Mouse (Mus musculus) hindbrain, embryonic 15.5 days (tissue): ENCODE data around the gene Fbxo42. TPM values are rescaled to one million over a fixed set of nuclear protein-coding genes. Genes with fewer than 3 reads are reported as not detected.
A peak's percentile ranks its signal among the peaks of the same experiment; 100 is the strongest.

Experiments
- ATAC-seq: fragments of 200-750 bp; cut with Nextera tagmentation; 2 replicates; pipeline ENCODE4 v1.8.0; 2017; ENCODE audit warnings: low read depth, moderate number of reproducible peaks, moderate TSS enrichment; ENCODE audit not compliant: low FRiP score
- H3K27ac ChIP-seq: fragments of 300-500 bp; sonication (generic); replicated peaks from 2 replicates; pipeline ENCODE4 v1.5.1; 2015; ENCODE audit warnings: mild to moderate bottlenecking, inconsistent platforms
- H3K27me3 ChIP-seq: fragments of 300-500 bp; sonication (generic); 2 replicates; pipeline ENCODE4 v1.6.1; 2015; ENCODE audit warnings: control low read depth, inconsistent platforms
- H3K36me3 ChIP-seq: fragments of 300-500 bp; sonication (generic); 2 replicates; pipeline ENCODE4 v1.6.1; 2015; ENCODE audit warnings: control low read depth, inconsistent platforms
- H3K4me1 ChIP-seq: fragments of 300-500 bp; sonication (generic); replicated peaks from 2 replicates; pipeline ENCODE4 v1.6.1; 2015; ENCODE audit warnings: control low read depth, inconsistent platforms
- H3K4me2 ChIP-seq: fragments of 300-500 bp; sonication (generic); 2 replicates; pipeline ENCODE4 v1.6.1; 2015; ENCODE audit warnings: moderate library complexity, mild to moderate bottlenecking, inconsistent platforms
- H3K4me3 ChIP-seq: fragments of 300-500 bp; sonication (generic); 2 replicates; pipeline ENCODE4 v1.5.1; 2015; ENCODE audit warnings: mild to moderate bottlenecking, inconsistent platforms
- H3K9ac ChIP-seq: fragments of 300-500 bp; sonication (generic); 2 replicates; pipeline ENCODE4 v1.6.1; 2015; ENCODE audit warnings: inconsistent platforms
- H3K9me3 ChIP-seq: fragments of 300-500 bp; sonication (generic); 2 replicates; pipeline ENCODE4 v1.6.1; 2016; ENCODE audit warnings: control low read depth, inconsistent platforms
- WGBS: fragments of 180-500 bp; shearing (Covaris S2); methylation state at CpG from one replicate; pipeline ENCODE4 v1.1.7; 2015; 5-methylcytosine and 5-hydroxymethylcytosine counted together
- polyA plus RNA-seq: library from polyadenylated mRNA; unstranded; fragments of >200 nt; fragmentation: Nextera tagmentation; extraction: Ambion mirVana; gene quantifications from 2 replicates; pipeline ENCODE4 v1.2.1, GENCODE M21; 2015

The Fbxo42 gene
- polyA plus RNA-seq, 1 experiment from 2014 or later: 25.2 TPM

DNA sequence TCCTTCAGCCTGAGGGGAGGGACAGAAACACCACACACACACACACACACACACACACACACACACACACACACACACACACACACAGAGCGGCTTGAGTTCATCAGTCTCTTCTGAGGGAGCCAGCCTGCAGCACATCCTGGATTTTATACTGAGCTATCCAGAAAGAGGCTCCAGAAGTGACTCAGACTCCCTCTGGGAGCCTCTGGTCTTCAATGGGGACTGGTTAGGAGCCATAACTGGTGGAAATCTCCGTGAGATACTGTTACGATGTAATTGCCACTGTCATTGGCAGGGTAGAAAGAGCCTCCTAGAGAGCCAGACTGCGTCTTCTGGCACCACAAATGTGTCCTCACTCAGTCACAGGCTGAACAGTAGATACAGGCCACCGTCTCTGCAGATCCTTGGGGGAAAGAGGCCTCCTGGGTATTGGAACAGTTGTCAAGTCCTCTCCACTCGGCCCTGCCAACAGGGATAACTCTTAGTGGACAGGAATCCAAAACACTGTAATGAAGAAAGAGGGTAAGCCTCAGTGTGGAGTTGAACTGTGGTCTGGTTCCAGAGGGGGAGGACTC, 87.9 kb downstream of the Fbxo42 start:
- Histone ChIP-seq H3K9ac (no peak overlapping the region), H3K4me1 (peaks cover 12% of the 10 kb centered on the region), H3K27ac (no peak overlapping the region), H3K9me3 (no peaks in the 10 kb centered on the region), H3K4me3 (no peak overlapping the region), H3K27me3 (peaks cover 36% of the 10 kb centered on the region), H3K4me2 (no peak overlapping the region), H3K36me3 (no peaks in the 10 kb centered on the region)
- 73% methylated on average over 6 of the region's 6 CpGs for WGBS
- ATAC-seq: no peak

DNA sequence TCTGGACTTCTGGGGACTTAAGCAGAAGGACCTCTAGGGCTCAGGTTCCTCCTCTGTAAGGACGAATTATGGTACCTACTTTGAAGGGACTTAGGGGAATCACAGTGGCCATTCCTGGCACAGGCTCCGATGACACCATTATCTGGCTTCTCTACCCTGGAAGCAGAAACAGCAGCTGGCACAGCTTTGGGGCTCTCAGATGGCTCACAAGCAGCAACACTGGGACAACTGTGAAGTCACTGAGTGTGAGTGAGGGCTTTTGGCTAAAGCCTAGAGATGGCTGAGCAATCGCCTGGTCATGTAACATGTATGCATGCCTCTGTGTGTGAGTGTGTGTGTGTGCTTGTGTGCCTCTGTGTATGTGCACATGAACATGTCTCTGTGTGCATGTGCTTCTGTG, 89.1 kb downstream of the Fbxo42 start:
- ATAC-seq: no peak
- H3K9ac ChIP-seq: no peak overlapping the region
- H3K27ac ChIP-seq: no peak overlapping the region
- no peaks in the 10 kb centered on the region for H3K36me3 ChIP-seq
- peaks cover 49% of the 10 kb centered on the region for H3K27me3 ChIP-seq
- 72% methylated on average over 3 of the region's 3 CpGs for WGBS
- H3K4me1 ChIP-seq: peaks cover 12% of the 10 kb centered on the region
- no peak overlapping the region for H3K4me3 ChIP-seq
- no peaks in the 10 kb centered on the region for H3K9me3 ChIP-seq
- no peak overlapping the region for H3K4me2 ChIP-seq

DNA sequence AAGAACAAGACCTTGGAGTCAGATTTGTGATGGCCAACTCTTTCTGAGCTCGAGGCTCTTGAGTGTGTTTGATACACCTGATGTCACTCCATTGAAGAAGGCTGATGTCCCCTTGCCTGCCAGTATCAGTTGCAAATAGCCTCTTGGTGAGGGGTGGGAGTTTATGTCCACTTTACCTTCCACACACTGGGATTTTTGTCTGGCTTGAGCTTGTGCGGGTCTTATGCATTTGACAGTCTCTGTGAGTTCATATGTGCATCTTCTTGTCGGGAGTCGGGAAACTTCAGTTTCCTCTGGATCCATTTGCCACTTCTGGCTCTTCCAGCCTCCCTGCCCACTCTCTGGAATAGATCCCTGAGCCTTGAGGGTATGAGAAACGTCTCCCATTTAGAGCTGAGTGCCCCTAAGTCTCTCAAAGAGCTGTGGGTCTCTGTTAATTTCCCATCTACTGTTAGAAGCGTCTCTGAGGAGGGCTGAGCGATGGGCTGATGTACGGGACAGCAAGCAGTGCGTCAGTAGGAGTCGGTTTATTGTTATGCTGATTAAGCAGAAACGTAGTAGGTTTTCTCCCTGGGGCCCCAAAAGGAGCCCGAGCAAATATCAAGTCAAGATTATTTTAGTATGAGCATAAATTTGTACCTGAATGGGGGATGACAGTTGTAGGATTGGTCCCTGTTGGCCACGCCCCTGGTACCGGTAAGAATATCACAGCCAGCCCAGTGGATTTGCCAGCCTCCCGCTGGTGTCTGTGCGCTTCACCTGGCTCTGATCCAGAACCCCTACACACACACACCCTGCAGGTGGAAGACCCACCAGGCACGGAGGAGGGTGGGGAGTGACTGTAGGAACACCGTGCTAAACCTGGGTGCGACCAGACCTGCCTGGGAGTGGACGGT, 91.0 kb downstream of the Fbxo42 start:
- H3K9me3 ChIP-seq: no peaks in the 10 kb centered on the region
- H3K27ac ChIP-seq: no peak overlapping the region
- WGBS: 6% methylated on average over 20 of the region's 20 CpGs
- no peak for ATAC-seq
- peak overlapping the region; percentile 29 for H3K4me3 ChIP-seq
- peaks cover 56% of the 10 kb centered on the region for H3K27me3 ChIP-seq
- H3K9ac ChIP-seq: no peak overlapping the region
- no peaks in the 10 kb centered on the region for H3K36me3 ChIP-seq
- peaks cover 19% of the 10 kb centered on the region for H3K4me1 ChIP-seq
- H3K4me2 ChIP-seq: peak overlapping the region; percentile 61

DNA sequence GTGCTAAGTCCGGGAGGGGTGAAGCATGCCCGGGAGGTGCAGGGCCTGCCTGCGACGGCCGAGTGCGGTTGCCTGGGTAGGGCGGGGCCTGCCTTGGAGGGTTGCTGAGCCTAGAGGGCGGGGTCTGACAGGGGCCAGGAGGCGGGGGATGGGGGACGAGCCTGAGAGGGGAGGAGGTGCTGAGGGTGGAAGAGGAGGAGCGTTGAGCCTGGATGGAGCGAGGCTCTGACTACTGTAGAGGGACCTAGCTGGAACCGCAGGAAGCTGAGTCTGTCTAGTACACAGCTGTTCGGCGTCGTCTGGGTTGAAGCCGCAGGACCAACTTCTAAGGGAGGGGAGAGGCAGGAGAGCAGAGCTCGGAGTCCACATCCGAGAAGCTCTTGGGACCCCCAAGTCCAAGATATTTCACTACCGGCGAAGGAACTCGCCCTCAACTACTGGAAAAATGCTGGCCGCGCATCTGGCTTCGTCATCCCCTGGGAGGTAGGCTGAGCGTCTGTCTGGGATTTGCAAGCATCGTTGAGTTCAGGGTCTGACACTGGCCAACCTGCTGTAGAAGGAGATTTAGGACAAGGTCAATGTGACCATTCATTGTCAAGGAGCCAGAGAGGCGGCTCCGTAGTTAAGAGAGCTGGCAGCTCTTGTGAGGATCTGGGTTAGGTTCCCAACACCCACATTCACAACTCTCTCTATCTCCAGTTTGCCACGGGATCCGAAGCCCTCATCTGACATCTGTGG, 91.8 kb downstream of the Fbxo42 start, which contains the start of gene Arhgef19:
Gene Arhgef19 (plus strand): TSS at position 112 of the 738 bp plus-strand sequence.
- peak; percentile 83 for ATAC-seq
- Histone ChIP-seq H3K9ac (no peak within 1 kb of the TSS), H3K9me3 (no peaks in the 10 kb centered on the region), H3K4me1 (peaks cover 24% of the 10 kb centered on the region), H3K27me3 (peaks cover 56% of the 10 kb centered on the region), H3K4me3 (peak within 1 kb of the TSS; percentile 29), H3K27ac (no peak within 1 kb of the TSS), H3K4me2 (peak within 1 kb of the TSS; percentile 61), H3K36me3 (no peaks in the 10 kb centered on the region)
- 3% methylated on average over 31 of the region's 31 CpGs for WGBS

DNA sequence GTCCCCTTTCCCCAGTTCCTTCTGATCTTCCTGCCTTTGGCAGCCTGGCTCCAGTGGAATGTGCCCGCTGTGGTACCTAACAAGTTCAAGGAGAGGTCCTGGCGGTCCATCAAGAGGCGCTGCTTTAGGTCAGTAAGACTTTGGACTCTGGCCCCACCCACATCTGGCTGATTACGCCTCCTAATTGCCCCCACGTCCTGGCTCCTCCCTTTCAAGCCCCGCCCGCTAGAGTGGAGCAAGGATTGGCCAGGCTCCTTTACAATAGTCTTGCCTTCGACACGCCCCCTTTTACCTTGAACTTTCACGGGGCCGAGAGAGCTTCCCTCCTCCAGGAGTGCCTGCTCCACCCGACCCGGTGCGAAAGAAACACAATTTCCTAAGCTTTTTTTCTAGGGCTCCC, 92.9 kb downstream of the Fbxo42 start:
- 4% methylated on average over 14 of the region's 14 CpGs for WGBS
- Histone ChIP-seq H3K4me3 (no peak overlapping the region), H3K36me3 (no peaks in the 10 kb centered on the region), H3K27ac (no peak overlapping the region), H3K4me1 (peaks cover 35% of the 10 kb centered on the region), H3K4me2 (no peak overlapping the region), H3K9me3 (no peaks in the 10 kb centered on the region), H3K27me3 (peaks cover 56% of the 10 kb centered on the region), H3K9ac (no peak overlapping the region)
- ATAC-seq: no peak

DNA sequence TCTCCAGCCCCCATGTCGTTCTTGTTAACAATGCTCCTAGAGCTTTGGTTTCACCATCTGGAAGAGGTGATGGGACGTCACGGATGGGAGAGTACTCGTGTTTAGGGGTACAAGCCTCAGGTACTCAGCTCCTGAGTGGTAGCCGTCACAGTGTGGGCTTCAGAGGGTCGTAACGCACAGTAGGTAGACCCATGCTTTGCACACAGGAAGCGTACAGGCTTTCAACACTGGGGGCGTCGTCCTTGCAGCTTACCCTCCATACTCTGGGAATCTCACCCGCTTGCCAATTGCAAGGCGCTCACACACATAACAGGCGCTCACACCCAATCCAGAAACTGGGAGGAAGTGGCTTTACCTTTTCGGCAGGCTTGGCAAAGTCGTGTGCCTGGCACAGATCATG, 94.1 kb downstream of the Fbxo42 start:
- Histone ChIP-seq H3K36me3 (no peaks in the 10 kb centered on the region), H3K4me1 (peaks cover 47% of the 10 kb centered on the region), H3K27ac (no peak overlapping the region), H3K9ac (no peak overlapping the region), H3K27me3 (peaks cover 63% of the 10 kb centered on the region), H3K4me2 (no peak overlapping the region), H3K9me3 (no peaks in the 10 kb centered on the region), H3K4me3 (no peak overlapping the region)
- 34% methylated on average over 15 of the region's 15 CpGs for WGBS
- ATAC-seq: no peak

DNA sequence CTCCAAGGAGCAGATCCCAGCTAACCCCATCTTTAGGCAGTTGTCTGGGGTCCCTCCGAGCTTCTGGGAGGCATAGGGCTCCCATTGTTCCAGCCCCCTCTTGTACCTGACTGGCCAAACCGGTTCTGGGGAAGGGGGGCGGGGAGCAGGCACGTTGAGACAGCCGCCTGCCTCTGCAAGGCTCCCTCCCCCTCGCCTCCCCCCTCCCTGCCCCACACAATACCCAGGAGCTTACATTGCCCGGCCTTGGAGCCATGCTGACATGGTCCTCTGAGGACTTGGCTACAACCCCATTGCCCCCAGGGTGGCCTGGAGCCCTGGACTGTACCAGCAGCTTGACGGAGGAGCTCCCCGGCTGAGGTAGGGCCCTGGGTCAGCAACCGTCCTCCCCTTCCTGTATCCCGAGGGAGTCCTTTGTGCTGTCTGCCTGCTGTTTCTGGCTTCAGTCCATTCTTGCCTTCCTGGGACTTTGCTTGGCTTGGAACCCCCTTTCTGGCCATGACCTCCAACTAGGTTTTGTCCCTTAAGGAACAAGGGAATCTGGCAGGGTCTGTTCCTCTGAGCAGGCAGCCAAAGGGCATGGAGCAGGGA, 95.0 kb downstream of the Fbxo42 start:
- Histone ChIP-seq H3K4me1 (peaks cover 56% of the 10 kb centered on the region), H3K27me3 (peaks cover 63% of the 10 kb centered on the region), H3K4me2 (no peak overlapping the region), H3K9me3 (no peaks in the 10 kb centered on the region), H3K9ac (no peak overlapping the region), H3K36me3 (no peaks in the 10 kb centered on the region), H3K27ac (no peak overlapping the region), H3K4me3 (no peak overlapping the region)
- ATAC-seq: no peak
- 4% methylated on average over 11 of the region's 11 CpGs for WGBS

DNA sequence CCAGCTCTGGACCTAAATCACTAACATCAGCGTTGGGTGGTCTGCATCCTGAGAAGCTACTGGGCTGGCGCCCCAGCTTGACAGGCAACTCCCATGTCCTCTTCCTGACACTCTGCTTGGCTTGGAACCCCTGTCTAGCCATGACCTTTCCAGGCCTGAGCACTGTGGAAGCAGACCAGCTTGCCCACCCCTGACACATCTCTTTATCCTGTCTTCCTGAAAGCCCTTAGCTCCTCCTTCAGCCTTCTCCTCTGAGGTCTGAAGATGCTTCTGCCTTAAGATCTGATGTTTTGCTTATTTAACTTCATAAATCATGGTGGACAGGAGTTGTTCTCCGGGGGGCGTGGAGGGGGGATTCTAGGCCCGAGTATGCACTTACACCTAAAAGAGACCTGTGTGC, 95.9 kb downstream of the Fbxo42 start:
- Histone ChIP-seq H3K4me3 (no peak overlapping the region), H3K27ac (no peak overlapping the region), H3K27me3 (peaks cover 64% of the 10 kb centered on the region), H3K4me1 (peaks cover 65% of the 10 kb centered on the region), H3K36me3 (no peaks in the 10 kb centered on the region), H3K9me3 (no peaks in the 10 kb centered on the region), H3K9ac (no peak overlapping the region), H3K4me2 (no peak overlapping the region)
- 67% methylated on average over 5 of the region's 5 CpGs for WGBS
- no peak for ATAC-seq

DNA sequence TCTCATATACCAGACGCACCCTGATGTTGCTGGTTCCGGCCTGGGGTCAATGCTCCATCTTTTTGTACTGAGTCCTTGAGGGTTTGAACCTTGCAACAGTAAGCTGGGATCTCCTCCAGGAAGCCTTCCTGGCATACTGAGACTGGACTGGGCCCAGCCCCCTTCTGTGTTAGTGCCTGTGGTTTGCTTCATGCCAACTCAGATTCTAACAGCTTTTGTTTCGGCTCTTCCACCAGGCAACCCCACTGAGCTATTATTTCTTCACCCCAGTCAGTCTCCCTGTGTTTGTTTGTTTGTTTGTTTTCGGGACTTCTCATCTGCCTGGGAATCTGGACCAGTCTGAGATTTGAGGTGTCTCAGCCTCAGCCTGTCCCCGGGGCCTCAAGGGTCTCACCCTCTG, 96.7 kb downstream of the Fbxo42 start:
- no peak overlapping the region for H3K9ac ChIP-seq
- ATAC-seq: no peak

DNA sequence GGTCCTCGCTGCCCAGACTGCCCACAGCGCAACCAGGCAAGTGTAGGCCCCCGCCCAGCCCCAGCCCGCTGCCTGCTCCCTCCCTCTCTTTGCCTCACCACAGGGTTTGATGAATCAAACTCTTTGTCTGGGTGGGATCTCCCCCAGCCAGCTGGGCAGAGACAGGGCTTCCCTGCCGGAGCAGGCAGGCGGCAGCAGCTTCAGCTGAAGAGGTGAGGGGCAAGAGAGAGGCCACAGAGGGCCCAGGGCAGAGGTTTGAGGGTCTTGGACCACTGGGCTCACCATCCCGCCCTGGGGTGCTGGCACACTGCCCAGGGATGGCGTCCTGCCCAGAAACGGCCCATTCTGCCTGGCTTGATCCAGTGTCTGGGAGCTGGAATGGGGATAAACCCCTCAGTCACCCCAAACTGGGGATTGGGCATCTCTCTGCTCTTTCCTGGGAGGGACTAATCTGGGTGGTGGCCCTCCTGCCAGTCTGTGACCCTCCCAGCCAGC, 97.3 kb downstream of the Fbxo42 start:
- Histone ChIP-seq H3K27me3 (peaks cover 61% of the 10 kb centered on the region), H3K9ac (no peak overlapping the region), H3K4me2 (no peak overlapping the region; the same call in 1 of the 2 replicates), H3K27ac (peak overlapping the region; percentile 77), H3K9me3 (no peaks in the 10 kb centered on the region), H3K4me3 (no peak overlapping the region), H3K4me1 (peaks cover 55% of the 10 kb centered on the region), H3K36me3 (no peaks in the 10 kb centered on the region)
- peak; percentile 76 for ATAC-seq
- 13% methylated on average over 9 of the region's 9 CpGs for WGBS

More for the DNA sequence above, 96.7 kb downstream of the Fbxo42 start:
- Histone ChIP-seq H3K9me3 (no peaks in the 10 kb centered on the region), H3K27ac (peak overlapping the region; percentile 77), H3K36me3 (no peaks in the 10 kb centered on the region), H3K4me3 (no peak overlapping the region), H3K4me1 (peaks cover 60% of the 10 kb centered on the region), H3K27me3 (peaks cover 64% of the 10 kb centered on the region), H3K4me2 (no peak overlapping the region; the same call in 1 of the 2 replicates)
- 27% methylated on average over 5 of the region's 5 CpGs for WGBS

DNA sequence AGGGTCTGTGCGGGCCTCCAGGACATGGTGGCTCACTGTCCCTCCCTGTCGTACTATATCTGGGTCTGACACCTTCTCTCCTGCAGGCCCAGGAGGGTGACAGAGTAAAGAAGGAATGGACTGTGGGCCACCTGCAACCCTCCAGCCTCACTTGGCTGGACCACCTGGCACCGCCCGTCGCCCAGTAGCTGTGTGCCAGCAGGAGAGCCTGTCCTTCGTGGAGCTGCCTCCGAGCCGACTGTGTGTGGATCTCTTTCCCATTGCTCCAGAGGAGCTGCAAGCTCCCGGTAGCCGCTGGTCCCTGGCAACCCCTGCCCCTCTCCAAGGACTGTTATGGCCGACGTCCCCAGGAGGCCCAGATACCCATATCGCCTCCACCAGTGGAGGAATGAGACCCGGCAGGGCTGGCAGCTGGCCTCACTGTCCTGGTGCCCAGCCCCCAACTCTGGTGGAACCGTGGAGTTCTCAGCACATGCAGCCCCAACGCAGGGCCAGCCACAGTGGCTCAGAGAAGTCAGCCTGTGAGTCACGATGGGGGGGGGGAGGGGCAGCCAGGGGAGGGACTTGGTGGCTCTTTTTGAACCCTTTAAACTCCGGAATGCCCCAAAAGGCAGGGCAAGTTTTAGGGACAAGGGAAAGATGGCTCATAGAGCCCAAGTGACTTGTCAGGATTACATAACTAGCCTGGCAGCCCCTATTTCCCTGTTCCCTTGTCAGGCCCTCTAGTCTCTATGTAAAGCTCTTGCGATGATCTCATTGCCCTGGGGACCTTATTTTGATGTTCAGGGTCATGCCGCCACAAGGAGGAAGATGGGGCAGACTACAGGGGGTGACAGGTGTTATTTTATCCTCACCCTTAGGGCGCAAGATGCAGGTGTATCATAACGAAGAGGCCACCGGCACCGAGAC, 98.6 kb downstream of the Fbxo42 start:
- WGBS: 21% methylated on average over 24 of the region's 24 CpGs
- Histone ChIP-seq H3K9me3 (no peaks in the 10 kb centered on the region), H3K4me2 (peak overlapping the region; percentile 63), H3K36me3 (no peaks in the 10 kb centered on the region), H3K4me3 (no peak overlapping the region), H3K4me1 (peaks cover 55% of the 10 kb centered on the region), H3K27me3 (peaks cover 48% of the 10 kb centered on the region), H3K27ac (no peak overlapping the region), H3K9ac (no peak overlapping the region)
- no peak for ATAC-seq
